Mouse (Mus musculus) embryonic facial prominence, embryonic 14.5 days (tissue): ENCODE results near the gene Sf3b4. TPM values are rescaled to one million over a fixed set of nuclear protein-coding genes. Genes with fewer than 3 reads are reported as not detected.

Experiments
- ATAC-seq: fragments of 200-750 bp; cut with Nextera tagmentation; 2 replicates; pipeline ENCODE4 v1.8.0; 2017; ENCODE audit warnings: low read depth, moderate number of reproducible peaks, moderate TSS enrichment
- DNase-seq: peaks from one replicate; pipeline ENCODE4 v3.0.0-alpha.2; 2015; ENCODE audit warnings: low spot score
- H3K27ac ChIP-seq: fragments of 300-500 bp; sonication (generic); replicated peaks from 2 replicates; pipeline ENCODE4 v1.5.1; 2014; ENCODE audit warnings: low read depth, mild to moderate bottlenecking, low read length, moderate library complexity
- H3K27me3 ChIP-seq: fragments of 300-500 bp; sonication (generic); replicated peaks from 2 replicates; pipeline ENCODE4 v1.6.1; 2014; ENCODE audit warnings: low read length; ENCODE audit not compliant: control insufficient read depth, insufficient read depth
- H3K36me3 ChIP-seq: fragments of 300-500 bp; sonication (generic); 2 replicates; pipeline ENCODE4 v1.6.1; 2014; ENCODE audit warnings: low read length, mixed read lengths; ENCODE audit not compliant: control insufficient read depth, insufficient read depth
- H3K4me1 ChIP-seq: fragments of 300-500 bp; sonication (generic); 2 replicates; pipeline ENCODE4 v1.6.1; 2014; ENCODE audit warnings: antibody characterized with exemption, low read length; ENCODE audit not compliant: control insufficient read depth, insufficient read depth
- H3K4me2 ChIP-seq: fragments of 300-500 bp; sonication (generic); 2 replicates; pipeline ENCODE4 v1.6.1; 2014; ENCODE audit warnings: low read depth, mild to moderate bottlenecking, low read length, moderate library complexity, mixed read lengths
- H3K4me3 ChIP-seq: fragments of 300-500 bp; sonication (generic); 2 replicates; pipeline ENCODE4 v1.5.1; 2014; ENCODE audit warnings: low read depth, mild to moderate bottlenecking, low read length
- H3K9ac ChIP-seq: fragments of 300-500 bp; sonication (generic); 2 replicates; pipeline ENCODE4 v1.6.1; 2014; ENCODE audit warnings: low read depth, mild to moderate bottlenecking, low read length, moderate library complexity, mixed read lengths
- H3K9me3 ChIP-seq: fragments of 300-500 bp; sonication (generic); 2 replicates; pipeline ENCODE4 v1.6.1; 2016; ENCODE audit warnings: low read length; ENCODE audit not compliant: control insufficient read depth
- WGBS: fragments of 180-500 bp; shearing (Covaris S2); extraction: QIAGEN DNeasy Blood & Tissue Kit; methylation state at CpG from one replicate; pipeline ENCODE4 v1.1.7; 2014; 5-methylcytosine and 5-hydroxymethylcytosine counted together
- polyA plus RNA-seq: library from polyadenylated mRNA; unstranded; fragments of >200 nt; fragmentation: Nextera tagmentation; extraction: Ambion mirVana; gene quantifications from 2 replicates; pipeline ENCODE4 v1.2.1, GENCODE M21; 2014

The Sf3b4 gene
- polyA plus RNA-seq, 1 experiment from 2014 or later = 152 TPM

- DNase-seq (no peak), ATAC-seq (no peak)
- no peaks in the 10 kb centered on the region for H3K4me1 ChIP-seq
- no peak overlapping the region for H3K9ac ChIP-seq
- no peak overlapping the region for H3K27ac ChIP-seq
- H3K36me3 ChIP-seq = peaks cover 58% of the 10 kb centered on the region
- no peaks in the 10 kb centered on the region for H3K27me3 ChIP-seq
- WGBS = 97% methylated on average over 5 of the region's 5 CpGs
- no peak overlapping the region for H3K4me2 ChIP-seq
- H3K4me3 ChIP-seq = no peak overlapping the region
- no peaks in the 10 kb centered on the region for H3K9me3 ChIP-seq
Measured at GRCm38 (mm10) chr3:96152611-96153010, 19.5 kb upstream of the Sf3b4 start.

DNA sequence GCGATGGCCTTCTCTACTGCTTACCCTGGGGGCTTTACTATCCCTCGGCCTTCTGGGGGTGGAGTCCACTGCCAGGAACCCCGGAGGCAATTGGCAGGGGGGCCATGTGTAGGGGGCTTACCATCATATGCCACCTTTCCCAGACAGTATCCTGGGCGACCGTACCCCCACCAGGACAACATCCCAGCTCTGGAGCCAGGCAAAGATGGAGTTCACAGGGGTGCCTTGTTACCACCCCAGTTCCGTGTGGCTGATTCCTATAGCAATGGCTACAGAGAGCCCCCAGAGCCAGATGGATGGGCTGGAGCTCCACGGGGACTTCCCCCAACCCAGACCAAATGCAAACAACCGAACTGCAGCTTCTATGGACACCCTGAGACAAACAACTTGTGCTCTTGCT is 16.6 kb upstream of the Sf3b4 start:
- no peak overlapping the region for H3K4me3 ChIP-seq
- H3K9ac ChIP-seq = no peak overlapping the region
- no peaks in the 10 kb centered on the region for H3K9me3 ChIP-seq
- H3K27ac ChIP-seq = no peak overlapping the region
- peaks cover 58% of the 10 kb centered on the region for H3K36me3 ChIP-seq
- H3K4me1 ChIP-seq = peaks cover 6% of the 10 kb centered on the region
- no peaks in the 10 kb centered on the region for H3K27me3 ChIP-seq
- H3K4me2 ChIP-seq = no peak overlapping the region
- 76% methylated on average over 8 of the region's 8 CpGs for WGBS
- DNase-seq (no peak), ATAC-seq (no peak)

- Histone ChIP-seq H3K4me3 (no peak overlapping the region), H3K4me2 (peak overlapping the region; percentile 74), H3K36me3 (peaks cover 15% of the 10 kb centered on the region), H3K9me3 (no peaks in the 10 kb centered on the region), H3K4me1 (peaks cover 11% of the 10 kb centered on the region), H3K27me3 (no peaks in the 10 kb centered on the region), H3K9ac (no peak overlapping the region), H3K27ac (peak overlapping the region; percentile 81)
- DNase-seq = no peak
- no peak for ATAC-seq
- 67% methylated on average over 4 of the region's 4 CpGs for WGBS
Measured at GRCm38 (mm10) chr3:96159820-96160219, 12.3 kb upstream of the Sf3b4 start.

GRCm38 (mm10) chr3:96160222-96160802 is 11.8 kb upstream of the Sf3b4 start:
- Histone ChIP-seq H3K9me3 (no peaks in the 10 kb centered on the region), H3K4me3 (peak overlapping the region; percentile 46; the same call in 1 of the 2 replicates), H3K27ac (peak overlapping the region; percentile 81), H3K4me2 (peak overlapping the region; percentile 74), H3K36me3 (peaks cover 10% of the 10 kb centered on the region; the same call in 1 of the 2 replicates), H3K4me1 (peaks cover 11% of the 10 kb centered on the region), H3K27me3 (no peaks in the 10 kb centered on the region), H3K9ac (peak overlapping the region; percentile 60)
- ATAC-seq (peak; percentile 60; the same call in 1 of the 2 replicates), DNase-seq (peak; percentile 74)
- WGBS = 45% methylated on average over 4 of the region's 4 CpGs

- peak; percentile 86 for ATAC-seq
- DNase-seq = peak; percentile 91
- Histone ChIP-seq H3K4me3 (peak overlapping the region; percentile 46), H3K4me1 (peaks cover 11% of the 10 kb centered on the region), H3K36me3 (peaks cover 5% of the 10 kb centered on the region; the same call in 1 of the 2 replicates), H3K9me3 (no peaks in the 10 kb centered on the region), H3K27me3 (no peaks in the 10 kb centered on the region), H3K9ac (peak overlapping the region; percentile 60), H3K27ac (peak overlapping the region; percentile 81), H3K4me2 (peak overlapping the region; percentile 74)
- 3% methylated on average over 12 of the region's 12 CpGs for WGBS
Measured at GRCm38 (mm10) chr3:96160803-96161516, 11.2 kb upstream of the Sf3b4 start.

DNA sequence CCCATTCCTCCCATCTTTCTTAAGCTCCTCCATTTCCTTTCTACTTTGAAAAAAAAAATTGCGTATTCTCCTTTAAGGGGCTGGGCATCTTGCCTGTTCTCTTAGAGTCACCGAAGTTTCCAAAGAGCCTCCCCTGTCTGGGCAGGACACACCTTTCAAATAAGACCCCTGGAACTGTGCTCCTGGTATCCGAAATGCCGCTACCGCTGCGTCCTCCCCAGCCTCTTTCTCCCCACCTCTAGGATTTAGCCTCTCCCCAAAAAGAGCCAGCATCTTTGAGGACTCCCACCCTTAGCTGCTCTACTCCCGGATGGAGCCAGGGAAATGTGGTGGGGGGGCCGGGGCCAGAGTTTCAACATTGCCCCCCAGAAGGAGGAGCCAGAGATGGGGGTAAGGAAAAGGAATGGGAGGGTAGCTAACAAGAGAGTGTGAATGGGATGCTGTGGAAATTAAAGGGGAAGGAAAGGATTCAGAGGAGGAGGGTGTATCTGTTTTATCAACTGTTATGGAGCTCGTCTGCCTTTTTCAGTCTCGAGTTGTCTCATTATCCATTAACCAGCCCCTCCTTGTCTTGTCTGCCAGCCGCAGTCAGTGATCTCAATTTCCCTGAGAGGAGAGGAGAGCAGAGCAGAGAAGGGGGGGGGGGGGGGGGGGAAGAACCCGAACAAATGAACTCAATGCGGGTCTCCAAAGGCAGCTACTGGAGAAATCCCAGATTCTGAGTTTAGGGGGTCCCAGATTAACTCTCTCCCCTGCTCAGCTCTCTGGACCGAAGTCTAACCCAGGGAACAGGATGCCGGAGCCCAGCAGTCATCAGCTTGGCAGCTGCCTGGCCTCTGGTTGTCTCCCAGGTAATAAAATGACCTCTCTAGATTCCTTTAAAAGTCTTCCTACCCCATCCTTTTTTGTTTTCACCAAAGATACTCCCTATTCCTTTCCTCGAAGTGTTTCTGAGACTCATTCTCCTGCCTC is 10.0 kb upstream of the Sf3b4 start, which contains the start of gene Mtmr11:
Gene Mtmr11, plus strand, starts transcription at position 136 of the 972 bp plus-strand sequence.
- peak within 1 kb of the TSS; percentile 81 for H3K27ac ChIP-seq
- WGBS = 5% methylated on average over 16 of the region's 16 CpGs
- ATAC-seq = peak; percentile 50; the same call in 1 of the 2 replicates

GRCm38 (mm10) chr3:96163040-96163439 is 9.1 kb upstream of the Sf3b4 start:
- no peaks in the 10 kb centered on the region for H3K27me3 ChIP-seq
- ATAC-seq (no peak), DNase-seq (no peak)
- H3K4me3 ChIP-seq = peak overlapping the region; percentile 46
- H3K27ac ChIP-seq = peak overlapping the region; percentile 81; the same call in 1 of the 2 replicates
- H3K9ac ChIP-seq = peak overlapping the region; percentile 60
- peaks cover 7% of the 10 kb centered on the region; the same call in 1 of the 2 replicates for H3K36me3 ChIP-seq
- WGBS = 87% methylated on average over 6 of the region's 6 CpGs
- no peaks in the 10 kb centered on the region for H3K9me3 ChIP-seq
- H3K4me1 ChIP-seq = peaks cover 11% of the 10 kb centered on the region
- peak overlapping the region; percentile 74 for H3K4me2 ChIP-seq

More for the DNA sequence above, 10.0 kb upstream of the Sf3b4 start, which contains the start of gene Mtmr11:
- Histone ChIP-seq H3K9me3 (no peaks in the 10 kb centered on the region), H3K4me3 (peak within 1 kb of the TSS; percentile 46), H3K36me3 (0 out of 2 replicates have a peak, but pooled peaks cover 4% of the 10 kb centered on the region), H3K4me1 (peaks cover 11% of the 10 kb centered on the region), H3K9ac (peak within 1 kb of the TSS; percentile 60), H3K4me2 (peak within 1 kb of the TSS; percentile 74), H3K27me3 (no peaks in the 10 kb centered on the region)
- peak; percentile 84 for DNase-seq
